Mouse (Mus musculus) spleen, adult 18-20 months (tissue): ENCODE measurements around the gene Zc3h15.
"Not testable (repeated sequence)": the region's sequence is repeated elsewhere in the genome, so short reads cannot be mapped to it uniquely, and the experiment has no call there.

Source experiments
- DNase-seq, 2 experiments: peaks; one replicate each; pipeline ENCODE4 v3.0.0; 2022; ENCODE audit warnings: mixed read lengths in 2 of 2

Zc3h15 gene

GRCm38 (mm10) chr2:83644276-83645252 lies at the start of gene Zc3h15:
Zc3h15 (plus strand) TSS chr2:83644435.
- DNase-seq: peak; percentile 89 to 92

- DNase-seq: no peak
Measured at GRCm38 (mm10) chr2:83620558-83621367, 23.5 kb upstream of the Zc3h15 start.

GRCm38 (mm10) chr2:83621511-83621910 lies 22.7 kb upstream of the Zc3h15 start:
- no peak for DNase-seq

GRCm38 (mm10) chr2:83622792-83623191 lies 21.4 kb upstream of the Zc3h15 start:
- no peak for DNase-seq

- DNase-seq: no peak
Measured at GRCm38 (mm10) chr2:83624045-83624444, 20.2 kb upstream of the Zc3h15 start.

GRCm38 (mm10) chr2:83625226-83626108 lies 18.8 kb upstream of the Zc3h15 start:
- peak; percentile 51 to 70 for DNase-seq

GRCm38 (mm10) chr2:83626881-83627280 lies 17.4 kb upstream of the Zc3h15 start:
- no peak for DNase-seq

- no peak for DNase-seq
Measured at GRCm38 (mm10) chr2:83627495-83627894, 16.7 kb upstream of the Zc3h15 start.

- no peak for DNase-seq
Measured at GRCm38 (mm10) chr2:83627932-83628331, 16.3 kb upstream of the Zc3h15 start.

- no peak for DNase-seq
Measured at GRCm38 (mm10) chr2:83641993-83642392, 2.2 kb upstream of the Zc3h15 start.

GRCm38 (mm10) chr2:83648916-83649315 lies 4.7 kb downstream of the Zc3h15 start:
- DNase-seq: no peak

GRCm38 (mm10) chr2:83652606-83653005 lies 8.4 kb downstream of the Zc3h15 start:
- no peak for DNase-seq

GRCm38 (mm10) chr2:83659279-83659678 lies 15.0 kb downstream of the Zc3h15 start:
- no peak for DNase-seq

GRCm38 (mm10) chr2:83660114-83660513 lies 15.9 kb downstream of the Zc3h15 start:
- no peak for DNase-seq

GRCm38 (mm10) chr2:83661351-83661750 lies 17.1 kb downstream of the Zc3h15 start:
- no peak for DNase-seq

- not testable (repeated sequence) for DNase-seq
Measured at GRCm38 (mm10) chr2:83665051-83665450, 20.8 kb downstream of the Zc3h15 start.

- DNase-seq: no peak
Measured at GRCm38 (mm10) chr2:83667430-83667829, 23.2 kb downstream of the Zc3h15 start.

- no peak for DNase-seq
Measured at GRCm38 (mm10) chr2:83668052-83668451, 23.8 kb downstream of the Zc3h15 start.

GRCm38 (mm10) chr2:83669988-83670387 lies 25.8 kb downstream of the Zc3h15 start:
- DNase-seq: no peak

GRCm38 (mm10) chr2:83671843-83672242 lies 27.6 kb downstream of the Zc3h15 start:
- DNase-seq: no peak

GRCm38 (mm10) chr2:83673067-83673466 lies 28.8 kb downstream of the Zc3h15 start:
- DNase-seq: no peak

GRCm38 (mm10) chr2:83673843-83674242 lies 29.6 kb downstream of the Zc3h15 start:
- no peak for DNase-seq
